Mouse (Mus musculus) embryonic facial prominence, embryonic 12.5 days (tissue): ENCODE results near the gene BC029722. TPM values are rescaled to one million over a fixed set of nuclear protein-coding genes. Genes with fewer than 3 reads are reported as not detected.
A peak's percentile ranks its signal among the peaks of the same experiment; 100 is the strongest.

Source experiments
- ATAC-seq: fragments of 200-750 bp; cut with Nextera tagmentation; 2 replicates; pipeline ENCODE4 v1.8.0; 2017; ENCODE audit not compliant: insufficient number of reproducible peaks, insufficient read depth, low FRiP score, low TSS enrichment
- H3K27ac ChIP-seq: fragments of 300-500 bp; sonication (generic); 2 replicates; pipeline ENCODE4 v1.5.1; 2016; ENCODE audit warnings: mild to moderate bottlenecking
- H3K27me3 ChIP-seq: fragments of 300-500 bp; sonication (generic); 2 replicates; pipeline ENCODE4 v1.6.1; 2016; ENCODE audit warnings: mild to moderate bottlenecking, moderate library complexity
- H3K36me3 ChIP-seq: fragments of 300-500 bp; sonication (generic); 2 replicates; pipeline ENCODE4 v1.6.1; 2016; ENCODE audit warnings: mild to moderate bottlenecking
- H3K4me1 ChIP-seq: fragments of 300-500 bp; sonication (generic); 2 replicates; pipeline ENCODE4 v1.6.1; 2016
- H3K4me2 ChIP-seq: fragments of 300-500 bp; sonication (generic); replicated peaks from 2 replicates; pipeline ENCODE4 v1.6.1; 2016; ENCODE audit warnings: mild to moderate bottlenecking, moderate library complexity
- H3K4me3 ChIP-seq: fragments of 300-500 bp; sonication (generic); 2 replicates; pipeline ENCODE4 v1.5.1; 2016; ENCODE audit warnings: mild to moderate bottlenecking
- H3K9ac ChIP-seq: fragments of 300-500 bp; sonication (generic); 2 replicates; pipeline ENCODE4 v1.6.1; 2016; ENCODE audit warnings: mild to moderate bottlenecking, moderate library complexity
- H3K9me3 ChIP-seq: fragments of 300-500 bp; sonication (generic); 2 replicates; pipeline ENCODE4 v1.6.1; 2016; ENCODE audit warnings: mild to moderate bottlenecking, moderate library complexity
- WGBS: fragments of 180-500 bp; shearing (Covaris S2); methylation state at CpG from one replicate; pipeline ENCODE4 v1.1.7; 2016; 5-methylcytosine and 5-hydroxymethylcytosine counted together
- polyA plus RNA-seq: library from polyadenylated mRNA; unstranded; fragments of >200 nt; fragmentation: Nextera tagmentation; extraction: Ambion mirVana; gene quantifications from 2 replicates; pipeline ENCODE4 v1.2.1, GENCODE M21; 2016

The BC029722 gene
- polyA plus RNA-seq, 1 experiment from 2014 or later, result 13.4 TPM

- Histone ChIP-seq H3K9ac (no peak overlapping the region), H3K4me2 (no peak overlapping the region), H3K4me3 (no peak overlapping the region), H3K9me3 (no peaks in the 10 kb centered on the region), H3K27ac (no peak overlapping the region), H3K36me3 (no peaks in the 10 kb centered on the region), H3K27me3 (peaks cover 45% of the 10 kb centered on the region), H3K4me1 (peaks cover 4% of the 10 kb centered on the region; the same call in 1 of the 2 replicates)
- 70% methylated on average over 4 of the region's 4 CpGs for WGBS
- no peak for ATAC-seq
These were observed 41.6 kb downstream of the BC029722 start for GRCm38 (mm10) chr2:155777688-155777985.

GRCm38 (mm10) chr2:155776824-155777687 is 42.2 kb downstream of the BC029722 start:
- Histone ChIP-seq H3K4me1 (peaks cover 4% of the 10 kb centered on the region; the same call in 1 of the 2 replicates), H3K9me3 (no peaks in the 10 kb centered on the region), H3K36me3 (no peaks in the 10 kb centered on the region), H3K27ac (no peak overlapping the region), H3K9ac (no peak overlapping the region), H3K27me3 (peaks cover 45% of the 10 kb centered on the region), H3K4me2 (no peak overlapping the region), H3K4me3 (no peak overlapping the region)
- WGBS, result 68% methylated on average over 10 of the region's 10 CpGs
- no peak for ATAC-seq

- 0 out of 2 replicates have a peak overlapping the region, but pooled peaks have one; percentile 27 for H3K9ac ChIP-seq
- H3K4me1 ChIP-seq, result peaks cover 4% of the 10 kb centered on the region; the same call in 1 of the 2 replicates
- peak; percentile 73; the same call in 1 of the 2 replicates for ATAC-seq
- H3K4me3 ChIP-seq, result peak overlapping the region; percentile 47
- WGBS, result under 1% methylated on average over 44 of the region's 44 CpGs
- no peak overlapping the region for H3K27ac ChIP-seq
- H3K36me3 ChIP-seq, result no peaks in the 10 kb centered on the region
- no peaks in the 10 kb centered on the region for H3K9me3 ChIP-seq
- peak overlapping the region; percentile 92 for H3K4me2 ChIP-seq
- H3K27me3 ChIP-seq, result peaks cover 45% of the 10 kb centered on the region
These were observed 43.5 kb downstream of the BC029722 start for GRCm38 (mm10) chr2:155775685-155776263.

GRCm38 (mm10) chr2:155774927-155775684 is 44.1 kb downstream of the BC029722 start, which contains the start of gene Mmp24:
Mmp24 (plus strand) TSS chr2:155775342.
- Histone ChIP-seq H3K27me3 (peaks cover 45% of the 10 kb centered on the region), H3K9ac (0 out of 2 replicates have a peak within 1 kb of the TSS, but pooled peaks have one; percentile 27), H3K9me3 (no peaks in the 10 kb centered on the region), H3K36me3 (no peaks in the 10 kb centered on the region), H3K27ac (no peak within 1 kb of the TSS), H3K4me1 (peaks cover 4% of the 10 kb centered on the region; the same call in 1 of the 2 replicates), H3K4me2 (peak within 1 kb of the TSS; percentile 92), H3K4me3 (peak within 1 kb of the TSS; percentile 47)
- ATAC-seq, result no peak
- WGBS, result 2% methylated on average over 62 of the region's 100 CpGs

- WGBS, result 59% methylated on average over 11 of the region's 11 CpGs
- Histone ChIP-seq H3K9me3 (no peaks in the 10 kb centered on the region), H3K27me3 (peaks cover 45% of the 10 kb centered on the region), H3K9ac (no peak overlapping the region), H3K4me1 (peaks cover 4% of the 10 kb centered on the region; the same call in 1 of the 2 replicates), H3K36me3 (no peaks in the 10 kb centered on the region), H3K4me2 (peak overlapping the region; percentile 92), H3K27ac (no peak overlapping the region), H3K4me3 (peak overlapping the region; percentile 47; the same call in 1 of the 2 replicates)
- no peak for ATAC-seq
These were observed 44.8 kb downstream of the BC029722 start for GRCm38 (mm10) chr2:155774261-155774926.

- H3K4me1 ChIP-seq, result peaks cover 4% of the 10 kb centered on the region; the same call in 1 of the 2 replicates
- no peak overlapping the region for H3K27ac ChIP-seq
- H3K27me3 ChIP-seq, result peaks cover 45% of the 10 kb centered on the region
- WGBS, result 68% methylated on average over 4 of the region's 4 CpGs
- ATAC-seq, result no peak
- no peak overlapping the region for H3K9ac ChIP-seq
- H3K4me3 ChIP-seq, result no peak overlapping the region
- H3K9me3 ChIP-seq, result no peaks in the 10 kb centered on the region
- H3K36me3 ChIP-seq, result no peaks in the 10 kb centered on the region
- no peak overlapping the region for H3K4me2 ChIP-seq
These were observed 45.6 kb downstream of the BC029722 start for GRCm38 (mm10) chr2:155773664-155774063.

Other genes with a start within 250 kb of the BC029722 start
- gene Gss, start 226.6 kb downstream of the BC029722 start, polyA plus RNA-seq, result 28.0 and 28.9 TPM in 2 replicates
- gene Myh7b, start 208.2 kb downstream of the BC029722 start, polyA plus RNA-seq, result 1.3 and 1.4 TPM in 2 replicates
- 171 and 177 TPM in 2 replicates for gene Trpc4ap, start 127.0 kb downstream of the BC029722 start, polyA plus RNA-seq
- 27.3 and 28.5 TPM in 2 replicates for gene Edem2, start 90.0 kb downstream of the BC029722 start, polyA plus RNA-seq
- not detected in 2 replicates for gene Gm17581, start 83.6 kb downstream of the BC029722 start, polyA plus RNA-seq
- 3.6 TPM in 2 replicates for gene Procr, start 68.3 kb downstream of the BC029722 start, polyA plus RNA-seq
- 0.61 and 1.1 TPM in 2 replicates for gene Mmp24, start 44.1 kb downstream of the BC029722 start, polyA plus RNA-seq
- gene Eif6, start 7.5 kb upstream of the BC029722 start, polyA plus RNA-seq, result 185 and 188 TPM in 2 replicates
- gene Fam83c, start 15.4 kb upstream of the BC029722 start, polyA plus RNA-seq, result 0.36 and 0.38 TPM in 2 replicates
- 61.3 and 71.5 TPM in 2 replicates for gene Uqcc1, start 110.9 kb upstream of the BC029722 start, polyA plus RNA-seq
- gene Gm15557, start 121.3 kb upstream of the BC029722 start, polyA plus RNA-seq, result 0.28 TPM in 1 of 2 replicates, not detected in the other
- gene Gdf5, start 125.9 kb upstream of the BC029722 start, polyA plus RNA-seq, result 5.6 and 10.5 TPM in 2 replicates
- gene Cep250, start 137.0 kb upstream of the BC029722 start, polyA plus RNA-seq, result 33.3 and 35.2 TPM in 2 replicates
- gene 6430550D23Rik, start 188.6 kb upstream of the BC029722 start, polyA plus RNA-seq, result 2.0 and 2.3 TPM in 2 replicates
- gene Ergic3, start 188.6 kb upstream of the BC029722 start, polyA plus RNA-seq, result 199 and 220 TPM in 2 replicates
- 0.05 and 0.08 TPM in 2 replicates for gene Fer1l4, start 233.5 kb upstream of the BC029722 start, polyA plus RNA-seq
- 6.0 and 6.9 TPM in 2 replicates for gene Spag4, start 245.7 kb upstream of the BC029722 start, polyA plus RNA-seq